Mouse (Mus musculus): ENCODE results near the gene Aif1.

DNA sequence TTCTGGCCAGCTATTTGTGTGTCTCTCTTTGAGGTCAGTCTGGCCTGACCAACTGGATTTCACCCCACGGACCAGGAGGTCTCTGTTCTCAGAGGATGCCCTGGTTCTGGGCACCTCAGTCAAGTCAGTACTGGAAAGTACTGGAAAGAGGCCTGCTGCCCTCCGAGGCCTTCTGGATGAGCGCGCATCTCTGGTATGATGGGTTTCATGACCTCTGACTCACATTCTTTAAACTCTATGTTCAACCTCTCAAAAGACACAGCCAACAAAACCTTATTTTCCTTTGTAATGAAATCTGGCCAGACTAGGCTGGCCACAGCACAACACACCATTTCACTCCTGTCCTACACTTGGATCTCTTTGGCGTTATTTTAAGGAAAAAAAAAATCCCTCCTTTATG is 49.6 kb upstream of the Aif1 start:
- no peak for TF ChIP-seq CTCF (IDR thresholded peaks at IDR 0.05; ENCODE audit: low read depth)
- TF ChIP-seq EP300 (IDR thresholded peaks at IDR 0.05; ENCODE audit: low read depth): no peak
